Mouse (Mus musculus): ENCODE results near the gene Exoc3l2.

Gene Exoc3l2

DNA sequence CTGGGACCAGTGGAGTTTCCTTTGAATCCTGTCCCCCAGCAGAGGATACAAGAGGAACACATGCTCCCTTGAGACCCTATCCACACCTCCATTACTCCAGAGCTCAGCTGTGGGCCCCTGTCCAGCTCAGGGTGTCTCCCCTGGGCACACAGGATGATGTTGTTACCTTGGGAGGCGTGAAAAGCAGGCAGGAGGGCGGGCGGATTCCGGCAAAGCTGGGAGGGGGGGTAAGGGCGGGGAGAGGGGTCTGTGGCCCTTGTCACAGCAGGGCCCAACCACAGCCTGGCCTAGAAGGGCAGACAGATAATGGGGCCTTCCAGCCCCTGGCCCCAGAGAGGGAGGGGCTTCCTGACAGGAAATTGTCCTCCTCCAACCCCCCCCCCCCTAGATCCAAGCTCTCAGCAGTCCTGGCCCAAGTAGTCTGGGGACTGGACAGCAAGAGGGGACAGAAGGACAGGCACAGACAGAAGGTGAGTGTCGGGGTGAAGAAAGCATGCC, at the start of gene Exoc3l2:
Gene Exoc3l2 (plus strand): TSS at position 448 of the 498 bp plus-strand sequence.
- no peak for DNase-seq (ENCODE audit: low read depth, low spot score)

GRCm38 (mm10) chr7:19413525-19413924, 49.6 kb upstream of the Exoc3l2 start:
- no peak for DNase-seq (ENCODE audit: low read depth, low spot score)

DNA sequence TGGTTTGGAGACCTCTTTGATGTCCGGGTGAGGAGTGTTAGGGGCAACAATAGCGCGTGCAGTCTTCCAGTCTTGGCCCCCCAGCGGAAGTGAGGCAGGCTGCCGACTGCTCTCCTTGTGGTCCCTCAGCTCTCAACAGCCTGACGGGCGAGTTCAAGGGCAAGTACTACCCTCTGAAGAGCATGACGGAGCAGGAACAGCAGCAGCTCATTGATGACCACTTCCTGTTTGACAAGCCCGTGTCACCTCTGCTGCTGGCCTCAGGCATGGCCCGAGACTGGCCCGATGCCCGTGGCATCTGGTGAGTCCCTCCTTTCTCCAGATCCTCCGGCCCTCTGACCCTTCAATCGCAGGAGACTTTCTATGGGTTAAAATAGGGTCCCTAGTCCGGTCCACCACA, 46.5 kb upstream of the Exoc3l2 start:
- no peak for DNase-seq (ENCODE audit: low read depth, low spot score)

DNA sequence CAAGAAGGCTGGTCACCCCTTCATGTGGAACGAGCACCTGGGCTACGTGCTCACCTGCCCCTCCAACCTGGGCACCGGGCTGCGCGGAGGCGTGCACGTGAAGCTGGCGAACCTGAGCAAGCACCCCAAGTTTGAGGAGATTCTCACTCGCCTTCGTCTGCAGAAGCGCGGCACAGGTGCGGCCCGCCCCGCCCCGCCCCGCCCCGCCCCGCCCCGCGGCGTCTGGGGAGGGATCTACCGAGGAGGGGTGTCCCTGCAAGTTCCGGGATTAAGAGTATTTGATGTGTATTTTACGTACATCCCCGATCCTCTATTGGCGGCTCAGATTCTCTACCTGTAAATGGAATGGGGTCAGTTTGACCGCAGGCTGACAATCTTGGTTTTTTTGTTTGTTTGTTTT, 43.0 kb upstream of the Exoc3l2 start:
- no peak for DNase-seq (ENCODE audit: low read depth, low spot score)

DNA sequence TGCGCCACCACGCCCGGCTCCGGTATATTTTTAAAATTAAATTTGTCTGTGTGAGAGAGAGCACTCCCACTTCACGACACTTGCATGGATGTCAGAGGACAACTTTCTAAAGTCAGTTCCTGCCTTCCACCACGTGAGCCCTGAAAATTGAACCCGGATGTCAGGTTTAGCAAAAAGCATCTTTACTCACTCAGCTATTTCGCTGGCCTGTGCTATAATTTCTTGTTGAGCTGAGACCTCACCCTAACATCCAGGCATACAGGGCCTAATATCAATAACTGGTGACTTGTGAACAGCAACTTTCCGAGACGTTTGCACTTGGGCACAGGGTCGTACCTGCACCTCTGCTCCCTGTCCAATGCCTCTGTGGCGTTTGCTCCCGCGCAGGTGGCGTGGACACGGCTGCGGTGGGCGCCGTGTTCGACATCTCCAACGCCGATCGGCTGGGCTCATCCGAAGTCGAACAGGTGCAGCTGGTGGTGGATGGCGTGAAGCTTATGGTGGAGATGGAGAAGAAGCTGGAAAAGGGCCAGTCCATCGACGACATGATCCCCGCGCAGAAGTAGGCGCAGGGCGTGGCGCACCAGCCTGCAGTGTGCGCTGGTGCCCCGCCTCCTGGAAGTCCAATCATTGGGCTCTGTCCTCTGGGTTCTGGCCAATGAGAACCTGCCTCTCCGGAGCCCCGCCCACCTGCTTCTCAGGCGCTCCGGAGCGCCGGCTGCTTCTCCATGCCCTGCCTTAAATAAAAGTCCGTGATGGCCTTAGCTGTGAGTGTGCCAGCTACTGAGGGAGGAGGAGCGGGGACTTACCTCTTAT, 42.1 kb upstream of the Exoc3l2 start:
- DNase-seq (ENCODE audit: low read depth, low spot score): peak; percentile 88

GRCm38 (mm10) chr7:19423083-19423482, 40.0 kb upstream of the Exoc3l2 start:
- no peak for DNase-seq (ENCODE audit: low read depth, low spot score)

- no peak for DNase-seq (ENCODE audit: low read depth, low spot score)
Observed at GRCm38 (mm10) chr7:19424051-19424450, 39.1 kb upstream of the Exoc3l2 start.

DNA sequence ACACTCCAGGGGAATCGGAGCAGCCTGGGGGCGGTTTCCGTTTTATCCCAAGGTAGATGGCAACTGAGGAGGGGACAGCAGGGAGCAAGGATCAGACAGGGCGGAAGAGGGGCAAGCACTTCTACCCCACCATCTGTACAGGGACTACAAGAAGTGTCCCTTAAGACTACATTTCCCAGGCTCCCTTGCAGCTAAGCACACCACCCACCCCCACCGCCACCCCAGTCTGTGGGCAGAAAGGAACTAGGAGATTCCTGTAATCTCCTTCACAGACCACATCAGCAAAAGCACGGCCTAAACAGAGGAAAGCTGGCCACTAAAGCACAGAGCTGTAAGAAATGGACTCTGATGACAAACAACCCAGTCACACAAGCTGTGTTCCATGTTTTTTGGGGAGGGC, 36.8 kb upstream of the Exoc3l2 start:
- no peak for DNase-seq (ENCODE audit: low read depth, low spot score)

- DNase-seq (ENCODE audit: low read depth, low spot score): no peak
Observed at GRCm38 (mm10) chr7:19426888-19427287, 36.2 kb upstream of the Exoc3l2 start.

DNA sequence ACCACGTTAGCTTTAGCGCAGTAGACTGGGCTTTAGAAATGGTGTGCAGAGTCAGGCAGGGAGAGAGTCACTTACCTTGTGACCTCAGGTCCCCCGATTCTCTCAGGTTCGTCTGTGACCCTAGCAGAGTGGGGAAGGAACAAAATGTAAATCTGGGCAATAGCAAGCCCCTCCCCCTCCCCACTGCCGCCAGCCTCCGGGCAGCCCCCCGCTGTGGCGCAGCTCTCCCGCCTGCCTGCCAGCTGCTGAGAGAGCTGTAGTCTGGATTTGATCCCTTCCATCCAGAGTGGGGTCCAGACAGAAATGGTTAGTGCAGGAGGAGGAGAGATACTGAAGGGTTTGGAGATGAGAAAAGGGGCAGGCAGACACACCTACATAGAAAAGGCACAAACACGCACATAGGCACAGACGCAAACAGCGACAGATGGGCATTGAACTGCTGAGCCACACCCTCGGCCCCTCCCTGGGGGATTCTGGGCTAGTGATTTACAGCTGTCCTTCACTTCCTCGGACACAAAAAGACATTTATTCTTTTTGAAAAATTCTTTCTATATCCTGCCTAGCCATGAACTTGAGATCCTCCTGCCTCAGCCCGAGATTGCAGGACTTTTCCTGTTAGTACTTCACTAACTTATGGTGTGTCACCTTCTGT, 35.0 kb upstream of the Exoc3l2 start:
- no peak for DNase-seq (ENCODE audit: low read depth, low spot score)

- no peak for DNase-seq (ENCODE audit: low read depth, low spot score)
Observed at GRCm38 (mm10) chr7:19429726-19430125, 33.4 kb upstream of the Exoc3l2 start.

DNA sequence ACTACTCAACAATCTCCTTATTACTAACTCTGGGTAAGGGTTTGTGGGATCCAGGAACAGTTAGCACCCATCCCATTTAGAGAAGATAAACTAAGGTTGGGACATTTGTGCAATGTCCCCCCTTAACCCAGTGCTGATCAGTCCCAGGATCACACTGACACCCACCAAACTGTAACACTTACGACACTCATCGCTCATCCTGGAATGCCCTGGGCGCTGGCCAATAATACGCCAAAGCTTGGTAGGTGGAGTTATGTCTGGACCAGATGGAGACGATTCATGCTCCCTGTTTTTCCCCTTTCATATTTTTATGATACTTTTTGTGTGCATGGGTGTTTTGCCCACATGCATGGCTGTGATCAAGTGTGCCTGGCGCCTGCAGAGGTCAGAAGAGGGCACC, 32.7 kb upstream of the Exoc3l2 start:
- no peak for DNase-seq (ENCODE audit: low read depth, low spot score)

DNA sequence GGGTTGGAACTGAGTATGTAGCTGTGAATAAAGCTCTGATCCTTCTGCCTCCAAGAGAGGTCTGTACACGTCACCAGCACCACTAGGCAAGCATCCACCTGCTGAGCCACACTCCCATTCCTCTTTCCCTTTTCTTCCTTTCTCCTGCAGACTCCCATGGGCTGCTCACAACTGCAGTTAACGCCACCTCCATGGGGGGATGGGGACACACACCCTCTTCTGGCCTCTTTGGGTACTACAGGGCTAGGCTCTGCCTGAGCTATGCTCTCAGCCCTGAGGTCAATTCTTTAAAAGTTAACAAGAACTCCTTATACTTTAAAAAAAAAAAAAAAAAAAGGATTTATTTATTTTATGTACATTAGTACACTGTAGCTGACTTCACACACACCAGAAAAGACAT, 30.7 kb upstream of the Exoc3l2 start:
- DNase-seq (ENCODE audit: low read depth, low spot score): no peak

- DNase-seq (ENCODE audit: low read depth, low spot score): no peak
Observed at GRCm38 (mm10) chr7:19436276-19436675, 26.9 kb upstream of the Exoc3l2 start.

DNA sequence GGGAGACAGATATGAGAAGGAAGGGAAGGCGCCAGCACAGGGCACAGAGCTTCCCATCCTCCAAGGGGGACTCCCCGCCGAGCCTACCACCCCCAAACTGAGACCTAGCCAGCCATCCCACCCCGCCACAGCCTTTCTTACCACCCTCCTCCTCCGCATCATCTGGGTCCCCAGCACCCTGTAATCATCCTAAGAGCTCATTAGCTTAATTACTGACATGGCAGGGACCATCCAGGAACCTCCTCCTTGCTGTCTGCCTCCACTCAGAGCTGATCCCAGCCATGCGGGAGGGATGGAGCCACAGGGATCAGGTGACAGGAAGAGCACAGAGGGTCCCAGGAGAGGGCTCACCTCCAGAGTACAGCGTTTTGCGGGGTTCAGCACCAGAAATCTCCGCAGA, 26.1 kb upstream of the Exoc3l2 start:
- DNase-seq (ENCODE audit: low read depth, low spot score): no peak

GRCm38 (mm10) chr7:19441448-19442091, 21.6 kb upstream of the Exoc3l2 start:
- no peak for DNase-seq (ENCODE audit: low read depth, low spot score)

DNA sequence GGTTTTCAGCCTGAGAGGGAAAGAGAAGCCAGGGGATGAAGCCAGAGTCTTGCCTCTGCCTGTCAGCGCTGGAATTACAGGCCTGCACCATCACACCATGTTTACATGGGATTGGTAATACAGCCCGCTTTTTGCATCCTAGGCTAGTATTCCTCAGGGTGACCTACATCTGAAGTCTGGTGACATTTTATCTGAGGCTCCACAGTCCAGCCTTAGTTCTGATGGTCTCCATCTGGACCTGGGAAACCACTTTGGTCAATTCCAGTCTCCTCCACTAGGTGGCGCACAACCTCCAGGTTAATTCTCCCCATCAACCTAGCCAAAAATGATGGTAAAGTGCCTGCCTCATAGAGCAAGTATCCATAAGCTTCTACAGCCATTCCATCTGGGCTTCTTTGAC, 19.8 kb upstream of the Exoc3l2 start:
- DNase-seq (ENCODE audit: low read depth, low spot score): peak; percentile 81

- no peak for DNase-seq (ENCODE audit: low read depth, low spot score)
Observed at GRCm38 (mm10) chr7:19444801-19445200, 18.3 kb upstream of the Exoc3l2 start.

GRCm38 (mm10) chr7:19447689-19448088, 15.4 kb upstream of the Exoc3l2 start:
- no peak for DNase-seq (ENCODE audit: low read depth, low spot score)

- DNase-seq (ENCODE audit: low read depth, low spot score): no peak
Observed at GRCm38 (mm10) chr7:19449165-19449564, 14.0 kb upstream of the Exoc3l2 start.

DNA sequence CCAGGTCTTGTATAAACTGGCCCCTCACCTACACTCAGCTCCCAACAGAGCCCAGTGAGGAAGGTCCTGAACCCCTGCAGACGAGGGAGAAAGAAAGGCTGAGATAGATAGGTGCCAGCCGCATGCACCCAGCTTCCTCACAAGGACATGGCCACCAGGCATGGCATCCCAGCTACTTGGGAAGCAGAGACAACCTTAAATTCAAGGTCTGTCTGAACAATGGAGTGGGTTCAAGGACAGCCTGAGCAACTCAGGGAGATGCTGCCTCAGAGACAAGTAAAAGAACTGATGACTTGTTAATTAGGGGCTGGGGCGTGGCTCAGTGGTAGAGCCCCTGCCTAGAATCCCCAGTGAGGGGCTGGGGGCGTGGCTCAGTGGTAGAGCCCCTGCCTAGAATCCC, 7.9 kb upstream of the Exoc3l2 start:
- no peak for DNase-seq (ENCODE audit: low read depth, low spot score)

GRCm38 (mm10) chr7:19455819-19456495, 7.2 kb upstream of the Exoc3l2 start:
- no peak for DNase-seq (ENCODE audit: low read depth, low spot score)
